Mouse (Mus musculus): ENCODE results near the gene B4galt5. TPM values are rescaled to one million over a fixed set of nuclear protein-coding genes. Genes with fewer than 3 reads are reported as not detected.

B4galt5 gene
- total and polyA plus RNA-seq, 3 experiments = 12.5 to 17.6 (median 13.5) TPM

GRCm38 (mm10) chr2:167321372-167321771 is 27.6 kb downstream of the B4galt5 start:
- H3K27ac ChIP-seq (ENCODE audit: insufficient read depth, low read depth) = no peak overlapping the region
- no peaks in the 10 kb centered on the region for H3K27me3 ChIP-seq (replicated peaks)
- peaks cover 4 to 43% of the 10 kb centered on the region in 2 experiments; a peak in 3 of 4 replicates for H3K4me1 ChIP-seq (ENCODE audit: control insufficient read depth in 1 of 2, insufficient read depth in 2 of 2)
- no peaks in the 10 kb centered on the region for H3K9me3 ChIP-seq (replicated peaks; ENCODE audit: low read length)
- TF ChIP-seq MYC (IDR thresholded peaks at IDR 0.05; ENCODE audit: low read depth, low read length) (no peak), ZKSCAN1 (IDR thresholded peaks at IDR 0.05; ENCODE audit: borderline replicate concordance, low read depth, low read length) (no peak), ETS1 (conservative IDR thresholded peaks at IDR 0.05; ENCODE audit: low read depth, low read length) (no peak), EP300 (IDR thresholded peaks at IDR 0.05; ENCODE audit: low read length) (no peak), SIN3A (IDR thresholded peaks at IDR 0.05; ENCODE audit: low read length) (no peak), SMC3 (IDR thresholded peaks at IDR 0.05; ENCODE audit: low read depth, low read length) (no peak), BHLHE40 (IDR thresholded peaks at IDR 0.05; ENCODE audit: low read depth, low read length) (no peak), CTCF (conservative IDR thresholded peaks at IDR 0.05 in 1 of 2, IDR thresholded peaks at IDR 0.05 in 1 of 2; ENCODE audit: low read depth in 2 of 2, low read length in 2 of 2) (no peak), ZC3H11A (IDR thresholded peaks at IDR 0.05; ENCODE audit: low read depth, low read length) (no peak), E2F4 (IDR thresholded peaks at IDR 0.05; ENCODE audit: insufficient replicate concordance, low read depth, low read length) (no peak), GABPA (IDR thresholded peaks at IDR 0.05; ENCODE audit: insufficient replicate concordance, low read depth, low read length) (no peak), JUND (conservative IDR thresholded peaks at IDR 0.05; ENCODE audit: low read depth, low read length) (no peak), IRF4 (IDR thresholded peaks at IDR 0.05; ENCODE audit: low read depth, low read length) (no peak), ZMIZ1 (IDR thresholded peaks at IDR 0.05; ENCODE audit: low read depth, low read length) (no peak), NRF1 (IDR thresholded peaks at IDR 0.05; ENCODE audit: low read depth, low read length) (no peak), RAD21 (IDR thresholded peaks at IDR 0.05; ENCODE audit: low read depth, low read length) (no peak), POLR2AphosphoS2 (IDR thresholded peaks at IDR 0.05; ENCODE audit: low read depth, low read length) (no peak), MAFK (IDR thresholded peaks at IDR 0.05; ENCODE audit: insufficient replicate concordance, low read length) (no peak), POLR2A (IDR thresholded peaks at IDR 0.05; ENCODE audit: low read depth, low read length) (no peak)
- no peak overlapping the region for H3K4me3 ChIP-seq (replicated peaks in 1 of 3; ENCODE audit: low read depth in 2 of 3, low read length in 2 of 3, poor library complexity in 1 of 3)
- in situ Hi-C loops (cut with MboI; ENCODE audit: low pct_ligation_motif_present, low pct_unique_long_range_greater_than_20kb, low sequenced_read_pairs) = no loop called here
- dilution Hi-C loops (cut with MboI; ENCODE audit: extremely low pct_ligation_motif_present, extremely low pct_unique_long_range_greater_than_20kb, low sequenced_read_pairs) = no loop called here
- no peak for DNase-seq (ENCODE audit: extremely low read depth)
- peaks cover 7% of the 10 kb centered on the region for H3K79me2 ChIP-seq (replicated peaks; ENCODE audit: control insufficient read depth, extremely low read depth, insufficient read depth, poor library complexity, severe bottlenecking)
- no peak overlapping the region for H3K4me2 ChIP-seq (ENCODE audit: insufficient read depth, low read depth, poor library complexity, severe bottlenecking)
- no peak overlapping the region for H3K9ac ChIP-seq (ENCODE audit: insufficient read depth, low read depth)
- peaks cover 0 to 57% of the 10 kb centered on the region in 2 experiments for H3K36me3 ChIP-seq (replicated peaks in 1 of 2; ENCODE audit: control insufficient read depth in 1 of 2, insufficient read depth in 1 of 2, low read length in 1 of 2)

- Histone ChIP-seq H3K9me3 (replicated peaks; ENCODE audit: low read length) (no peaks in the 10 kb centered on the region), H3K27me3 (replicated peaks) (no peaks in the 10 kb centered on the region), H3K4me3 (replicated peaks in 1 of 3; ENCODE audit: low read depth in 2 of 3, low read length in 2 of 3, poor library complexity in 1 of 3) (no peak overlapping the region), H3K27ac (ENCODE audit: insufficient read depth, low read depth) (no peak overlapping the region), H3K79me2 (replicated peaks; ENCODE audit: control insufficient read depth, extremely low read depth, insufficient read depth, poor library complexity, severe bottlenecking) (peaks cover 9% of the 10 kb centered on the region), H3K36me3 (replicated peaks in 1 of 2; ENCODE audit: control insufficient read depth in 1 of 2, insufficient read depth in 1 of 2, low read length in 1 of 2) (peaks cover 0 to 56% of the 10 kb centered on the region in 2 experiments), H3K9ac (ENCODE audit: insufficient read depth, low read depth) (no peak overlapping the region), H3K4me1 (ENCODE audit: control insufficient read depth in 1 of 2, insufficient read depth in 2 of 2) (peaks cover 10 to 41% of the 10 kb centered on the region in 2 experiments), H3K4me2 (ENCODE audit: insufficient read depth, low read depth, poor library complexity, severe bottlenecking) (no peak overlapping the region)
- 0 out of 2 replicates have a peak, but pooled peaks have one; percentile 25 for TF ChIP-seq ETS1 (conservative IDR thresholded peaks at IDR 0.05; ENCODE audit: low read depth, low read length)
- peak; percentile 15; the same call in 1 of the 2 replicates for TF ChIP-seq MEF2A (IDR thresholded peaks at IDR 0.05; ENCODE audit: borderline replicate concordance, low read depth, low read length)
- TF ChIP-seq ELF1 (IDR thresholded peaks at IDR 0.05; ENCODE audit: low read depth, low read length) = peak; percentile 31; the same call in 1 of the 2 replicates
- no peak for TF ChIP-seq SMC3 (IDR thresholded peaks at IDR 0.05; ENCODE audit: low read depth, low read length)
- TF ChIP-seq USF2 (conservative IDR thresholded peaks at IDR 0.05; ENCODE audit: low read depth, low read length) = no peak
- TF ChIP-seq SIN3A (IDR thresholded peaks at IDR 0.05; ENCODE audit: low read length) = no peak
- dilution Hi-C loops (cut with MboI; ENCODE audit: extremely low pct_ligation_motif_present, extremely low pct_unique_long_range_greater_than_20kb, low sequenced_read_pairs) (no loop called here), in situ Hi-C loops (cut with MboI; ENCODE audit: low pct_ligation_motif_present, low pct_unique_long_range_greater_than_20kb, low sequenced_read_pairs) (no loop called here)
- no peak for DNase-seq (ENCODE audit: extremely low read depth)
These were observed 30.0 kb downstream of the B4galt5 start for GRCm38 (mm10) chr2:167318981-167319380.
